Mouse (Mus musculus) small intestine, adult 2 months (tissue): ENCODE data around the gene Col1a2. TPM values are rescaled to one million over a fixed set of nuclear protein-coding genes. Genes with fewer than 3 reads are reported as not detected.
A peak's percentile ranks its signal among the peaks of the same experiment; 100 is the strongest.

Experiments
- H3K27ac ChIP-seq: fragments of 200-500 bp; 2 replicates; pipeline ENCODE4 v1.5.1; 2012; ENCODE audit warnings: low read depth, low read length, control low read depth, inconsistent platforms; ENCODE audit not compliant: insufficient read depth
- H3K27me3 ChIP-seq: fragments of 200-500 bp; 2 replicates; pipeline ENCODE4 v1.6.1; 2012; ENCODE audit warnings: mild to moderate bottlenecking, moderate library complexity, low read length, inconsistent platforms; ENCODE audit not compliant: control insufficient read depth, insufficient read depth
- H3K36me3 ChIP-seq: fragments of 200-500 bp; 2 replicates; pipeline ENCODE4 v1.6.1; 2012; ENCODE audit warnings: mild to moderate bottlenecking, low read length, control low read depth, inconsistent platforms; ENCODE audit not compliant: control insufficient read depth, insufficient read depth
- H3K4me1 ChIP-seq: fragments of 200-500 bp; 2 replicates; pipeline ENCODE4 v1.6.1; 2012; ENCODE audit warnings: low read length, inconsistent platforms, mixed read lengths; ENCODE audit not compliant: control insufficient read depth, insufficient read depth, insufficient read length
- H3K4me3 ChIP-seq: fragments of 200-500 bp; 2 replicates; pipeline ENCODE4 v1.5.1; 2012; ENCODE audit warnings: low read depth, mild to moderate bottlenecking, control low read depth, inconsistent platforms, low read length, moderate library complexity
- CTCF ChIP-seq: fragments of 200-500 bp; IDR thresholded peaks from 2 replicates; pipeline ENCODE4 v1.5.1; 2012; ENCODE audit warnings: low read depth, mild to moderate bottlenecking, control low read depth, inconsistent platforms, low read length, moderate library complexity, mixed read lengths; ENCODE audit not compliant: insufficient replicate concordance, insufficient read length; ENCODE audit errors: extremely low read depth
- POLR2A ChIP-seq: fragments of 200-500 bp; IDR thresholded peaks from 2 replicates; pipeline ENCODE4 v1.6.1; 2012; ENCODE audit warnings: low read depth, mild to moderate bottlenecking, control low read depth, inconsistent platforms, low read length, moderate library complexity
- WGBS: fragments of 180-500 bp; shearing (Covaris S2); methylation state at CpG from one replicate; pipeline ENCODE4 v1.1.7; 2018; 5-methylcytosine and 5-hydroxymethylcytosine counted together
- polyA plus RNA-seq: library from polyadenylated mRNA; depleted of rRNA; stranded (reverse); fragments of >200 nt; gene quantifications from 2 replicates; pipeline ENCODE4 v1.2.3, GENCODE M21; 2012; rRNA removed

Col1a2 gene
- polyA plus RNA-seq = 31.8 and 39.8 TPM in 2 replicates

- Histone ChIP-seq H3K4me1 (no peaks in the 10 kb centered on the region), H3K4me3 (peak within 1 kb of the TSS; percentile 61), H3K27me3 (no peaks in the 10 kb centered on the region; the same call in 1 of the 2 replicates), H3K27ac (peak within 1 kb of the TSS; percentile 79), H3K36me3 (no peaks in the 10 kb centered on the region)
- TF ChIP-seq CTCF (no peak), POLR2A (no peak)
- 17% methylated on average over 3 of the region's 3 CpGs for WGBS
These were observed at the start of gene Col1a2 for GRCm38 (mm10) chr6:4504603-4505131. Gene Col1a2, plus strand, starts transcription at chr6:4504814.

- H3K27ac ChIP-seq = no peak overlapping the region
- no peaks in the 10 kb centered on the region for H3K36me3 ChIP-seq
- H3K4me1 ChIP-seq = no peaks in the 10 kb centered on the region
- no peaks in the 10 kb centered on the region for H3K27me3 ChIP-seq
- H3K4me3 ChIP-seq = no peak overlapping the region
- WGBS = 81% methylated on average over 5 of the region's 5 CpGs
- no peak for TF ChIP-seq CTCF
These were observed 49.1 kb upstream of the Col1a2 start for GRCm38 (mm10) chr6:4455518-4455917.

- H3K27ac ChIP-seq = peak overlapping the region; percentile 74
- H3K4me3 ChIP-seq = no peak overlapping the region
- no peaks in the 10 kb centered on the region for H3K4me1 ChIP-seq
- H3K36me3 ChIP-seq = no peaks in the 10 kb centered on the region
- no peaks in the 10 kb centered on the region for H3K27me3 ChIP-seq
- no peak for TF ChIP-seq POLR2A
- 38% methylated on average over 5 of the region's 5 CpGs for whole genome bisulfite sequencing
These were observed 48.5 kb upstream of the Col1a2 start for GRCm38 (mm10) chr6:4455961-4456617.

- WGBS = 59% methylated on average over 12 of the region's 12 CpGs
- no peaks in the 10 kb centered on the region for H3K4me1 ChIP-seq
- no peaks in the 10 kb centered on the region for H3K36me3 ChIP-seq
- H3K27me3 ChIP-seq = no peaks in the 10 kb centered on the region
- TF ChIP-seq POLR2A (no peak), CTCF (no peak)
- H3K4me3 ChIP-seq = no peak overlapping the region
- H3K27ac ChIP-seq = peak overlapping the region; percentile 74
These were observed 47.7 kb upstream of the Col1a2 start for GRCm38 (mm10) chr6:4456691-4457447.

- H3K27me3 ChIP-seq = no peaks in the 10 kb centered on the region
- no peaks in the 10 kb centered on the region for H3K4me1 ChIP-seq
- no peaks in the 10 kb centered on the region for H3K36me3 ChIP-seq
- peak overlapping the region; percentile 74 for H3K27ac ChIP-seq
- H3K4me3 ChIP-seq = no peak overlapping the region
- TF ChIP-seq CTCF (no peak), POLR2A (no peak)
- 36% methylated on average over 6 of the region's 6 CpGs for WGBS
These were observed 47.0 kb upstream of the Col1a2 start for GRCm38 (mm10) chr6:4457555-4457996.

- no peak overlapping the region for H3K27ac ChIP-seq
- H3K4me1 ChIP-seq = no peaks in the 10 kb centered on the region
- no peak overlapping the region for H3K4me3 ChIP-seq
- H3K27me3 ChIP-seq = no peaks in the 10 kb centered on the region
- no peaks in the 10 kb centered on the region for H3K36me3 ChIP-seq
- no peak for TF ChIP-seq CTCF
- TF ChIP-seq POLR2A = no peak
- 16% methylated on average over 3 of the region's 3 CpGs for WGBS
These were observed 39.3 kb upstream of the Col1a2 start for GRCm38 (mm10) chr6:4465320-4465719.

GRCm38 (mm10) chr6:4483577-4483936 is 21.1 kb upstream of the Col1a2 start:
- Histone ChIP-seq H3K27me3 (no peaks in the 10 kb centered on the region), H3K4me1 (no peaks in the 10 kb centered on the region), H3K27ac (no peak overlapping the region), H3K36me3 (no peaks in the 10 kb centered on the region), H3K4me3 (no peak overlapping the region)
- TF ChIP-seq CTCF (no peak), POLR2A (no peak)
- WGBS = 72% methylated on average over 4 of the region's 4 CpGs
